ENCODE assay signal across 30 mouse cellular contexts in genomic region chr11:101556954-101557353, GRCm38 (mm10). TPM values are rescaled to one million over a fixed set of nuclear protein-coding genes. Genes with fewer than 3 reads are reported as not detected.
DNase-seq lines count a peak whose midpoint lies in the region; ATAC-seq and TF ChIP-seq lines count a peak whose summit lies in the region.
"Had no signal": no experiment of that assay in that cellular context is flagged by ENCODE, and none has a peak within 500 bp of the region (broad histone marks: within the 10 kb centered on the region; RNA-seq: fewer than 3 reads in every experiment).

No protein-coding gene starts in this region.

- no peak for TF ChIP-seq EP300 in MEL (IDR thresholded peaks at IDR 0.05; ENCODE audit: low read depth in 1 of 2, low read length in 2 of 2)

- H3K4me2 ChIP-seq in embryonic facial prominence, embryonic 14.5 days (ENCODE audit: low read depth, low read length), result no peak overlapping the region
- no peak overlapping the region for H3K4me2 ChIP-seq in kidney, embryonic 15.5 days
- peak overlapping the region; percentile 25; the same call in 1 of the 2 replicates for H3K4me2 ChIP-seq in liver, embryonic 13.5 days
- H3K4me2 ChIP-seq: embryonic facial prominence, embryonic 13.5 days; heart, embryonic 13.5 days; hindbrain, embryonic 12.5 days; midbrain, embryonic 12.5 days had no signal

- H3K79me2 ChIP-seq in MEL (ENCODE audit: control insufficient read depth, insufficient read depth, low read length, poor library complexity), result peaks cover 20% of the 10 kb centered on the region

- H3K4me3 ChIP-seq in embryonic facial prominence, embryonic 14.5 days (ENCODE audit: low read depth, low read length), result no peak overlapping the region
- H3K4me3 ChIP-seq in embryonic facial prominence, embryonic 10.5 days, result no peak overlapping the region
- H3K4me3 ChIP-seq in kidney, embryonic 15.5 days (replicated peaks), result no peak overlapping the region
- H3K4me3 ChIP-seq in MEL (ENCODE audit: control insufficient read depth in 1 of 2, insufficient read depth in 1 of 2, low read depth in 2 of 2, low read length in 2 of 2), result no peak overlapping the region
- no peak overlapping the region for H3K4me3 ChIP-seq in liver, embryonic 13.5 days (replicated peaks)
- H3K4me3 ChIP-seq: embryonic facial prominence, embryonic 13.5 days; heart, embryonic 13.5 days; hindbrain, embryonic 12.5 days; midbrain, embryonic 12.5 days had no signal

- no peak for TF ChIP-seq CTCF in MEL (IDR thresholded peaks at IDR 0.05 in 2 of 3, conservative IDR thresholded peaks at IDR 0.05 in 1 of 3; ENCODE audit: control insufficient read depth in 1 of 3, insufficient read depth in 1 of 3, low read depth in 2 of 3, low read length in 3 of 3, poor library complexity in 1 of 3, severe bottlenecking in 1 of 3)

- ATAC-seq in embryonic facial prominence, embryonic 14.5 days (ENCODE audit: low read depth), result no peak
- no peak for ATAC-seq in kidney, embryonic 15.5 days (replicated peaks; ENCODE audit: low FRiP score)
- ATAC-seq in liver, embryonic 13.5 days (ENCODE audit: low read depth), result no peak
- ATAC-seq: forebrain, postnatal 0 days; lung, postnatal 0 days had no signal

- TF ChIP-seq RAD21 in MEL (IDR thresholded peaks at IDR 0.05; ENCODE audit: low read depth, low read length), result no peak

- no peak overlapping the region for H3K27ac ChIP-seq in embryonic facial prominence, embryonic 14.5 days (replicated peaks; ENCODE audit: low read depth, low read length)
- no peak overlapping the region for H3K27ac ChIP-seq in embryonic facial prominence, embryonic 10.5 days (replicated peaks)
- peak overlapping the region; percentile 18; the same call in 1 of the 2 replicates for H3K27ac ChIP-seq in kidney, embryonic 15.5 days
- H3K27ac ChIP-seq in MEL (ENCODE audit: control insufficient read depth, low read depth, low read length), result no peak overlapping the region
- H3K27ac ChIP-seq in liver, embryonic 13.5 days, result peak overlapping the region; percentile 63; the same call in 1 of the 2 replicates
- H3K27ac ChIP-seq: embryonic facial prominence, embryonic 13.5 days; heart, embryonic 13.5 days; hindbrain, embryonic 12.5 days; midbrain, embryonic 12.5 days had no signal

- H3K9me3 ChIP-seq in embryonic facial prominence, embryonic 14.5 days (ENCODE audit: control insufficient read depth, low read length), result no peaks in the 10 kb centered on the region
- no peaks in the 10 kb centered on the region for H3K9me3 ChIP-seq in embryonic facial prominence, embryonic 10.5 days
- no peaks in the 10 kb centered on the region for H3K9me3 ChIP-seq in kidney, embryonic 15.5 days (replicated peaks)
- H3K9me3 ChIP-seq in MEL (replicated peaks; ENCODE audit: insufficient read depth, low read length), result no peaks in the 10 kb centered on the region
- H3K9me3 ChIP-seq in liver, embryonic 13.5 days (replicated peaks), result no peaks in the 10 kb centered on the region
- H3K9me3 ChIP-seq: embryonic facial prominence, embryonic 13.5 days; heart, embryonic 13.5 days; hindbrain, embryonic 12.5 days; midbrain, embryonic 12.5 days had no signal

- H3K9ac ChIP-seq in embryonic facial prominence, embryonic 14.5 days (ENCODE audit: low read depth, low read length), result no peak overlapping the region
- no peak overlapping the region for H3K9ac ChIP-seq in kidney, embryonic 15.5 days
- no peak overlapping the region for H3K9ac ChIP-seq in MEL (ENCODE audit: control insufficient read depth, low read depth, low read length, poor library complexity, severe bottlenecking)
- H3K9ac ChIP-seq in liver, embryonic 13.5 days, result no peak overlapping the region
- H3K9ac ChIP-seq: embryonic facial prominence, embryonic 13.5 days; forebrain, postnatal 0 days; heart, embryonic 13.5 days; hindbrain, embryonic 12.5 days; midbrain, embryonic 12.5 days had no signal

- no peak for TF ChIP-seq POLR2A in MEL (IDR thresholded peaks at IDR 0.05; ENCODE audit: control insufficient read depth in 1 of 2, insufficient read depth in 1 of 2, low read depth in 1 of 2, low read length in 2 of 2, poor library complexity in 1 of 2)

- H3K27me3 ChIP-seq in embryonic facial prominence, embryonic 14.5 days (replicated peaks; ENCODE audit: control insufficient read depth, insufficient read depth, low read length), result no peaks in the 10 kb centered on the region
- H3K27me3 ChIP-seq in embryonic facial prominence, embryonic 10.5 days (replicated peaks; ENCODE audit: low read depth, poor library complexity, severe bottlenecking), result no peaks in the 10 kb centered on the region
- no peaks in the 10 kb centered on the region for H3K27me3 ChIP-seq in kidney, embryonic 15.5 days
- no peaks in the 10 kb centered on the region for H3K27me3 ChIP-seq in MEL (ENCODE audit: control insufficient read depth in 1 of 2, insufficient read depth in 2 of 2, low read length in 2 of 2)
- H3K27me3 ChIP-seq in liver, embryonic 13.5 days, result no peaks in the 10 kb centered on the region
- H3K27me3 ChIP-seq: embryonic facial prominence, embryonic 13.5 days; heart, embryonic 13.5 days; hindbrain, embryonic 12.5 days; midbrain, embryonic 12.5 days had no signal

- WGBS in embryonic facial prominence, embryonic 14.5 days, result 78% methylated on average over 2 of the region's 2 CpGs
- WGBS in embryonic facial prominence, embryonic 10.5 days, result 89% methylated on average over 2 of the region's 2 CpGs
- WGBS in kidney, embryonic 15.5 days, result 78% methylated on average over 2 of the region's 2 CpGs
- 80% methylated on average over 2 of the region's 2 CpGs for WGBS in liver, embryonic 13.5 days (ENCODE audit: insufficient replicate concordance)

- peak; percentile 5 for DNase-seq in embryonic facial prominence, embryonic 14.5 days (ENCODE audit: low spot score)
- DNase-seq in embryonic facial prominence, embryonic 10.5 days (ENCODE audit: low spot score), result no peak
- DNase-seq in kidney, adult 18-20 months, result no peak
- DNase-seq in MEL (ENCODE audit: low read depth, low spot score), result peak; percentile 32
- no peak for DNase-seq in liver, embryonic 13.5 days
- no peak for DNase-seq in embryo, embryonic 9.5 days (ENCODE audit: extremely low spot score)
- DNase-seq in left cerebral cortex, postnatal 4 days, result no peak
- DNase-seq: adrenal gland, postnatal 25 days; cerebellum, postnatal 14 days; forebrain, postnatal 0 days; gastrocnemius, postnatal 25 days; heart, adult 18-20 months; heart, postnatal 14 days; layer of hippocampus, adult 9-11 months; right cerebral cortex, postnatal 25 days; thymus, adult 18-20 months; thymus, postnatal 36 days had no signal

- peaks cover 65% of the 10 kb centered on the region for H3K36me3 ChIP-seq in embryonic facial prominence, embryonic 14.5 days (ENCODE audit: control insufficient read depth, insufficient read depth, low read length)
- H3K36me3 ChIP-seq in embryonic facial prominence, embryonic 10.5 days (replicated peaks), result peaks cover 69% of the 10 kb centered on the region
- H3K36me3 ChIP-seq in kidney, embryonic 15.5 days, result peaks cover 67% of the 10 kb centered on the region
- H3K36me3 ChIP-seq in MEL (ENCODE audit: control insufficient read depth in 1 of 2, insufficient read depth in 2 of 2, low read length in 2 of 2), result peaks cover 8 to 15% of the 10 kb centered on the region in 2 experiments
- peaks cover 56% of the 10 kb centered on the region for H3K36me3 ChIP-seq in liver, embryonic 13.5 days

- peaks cover 9% of the 10 kb centered on the region; the same call in 1 of the 2 replicates for H3K4me1 ChIP-seq in embryonic facial prominence, embryonic 14.5 days (ENCODE audit: control insufficient read depth, insufficient read depth, low read length)
- H3K4me1 ChIP-seq in embryonic facial prominence, embryonic 10.5 days, result peaks cover 12% of the 10 kb centered on the region
- peaks cover 16% of the 10 kb centered on the region for H3K4me1 ChIP-seq in kidney, embryonic 15.5 days
- peaks cover 2 to 5% of the 10 kb centered on the region in 2 experiments; a peak in 3 of 4 replicates for H3K4me1 ChIP-seq in MEL (ENCODE audit: control insufficient read depth in 1 of 2, insufficient read depth in 2 of 2, low read length in 2 of 2)
- H3K4me1 ChIP-seq in liver, embryonic 13.5 days (replicated peaks), result peaks cover 15% of the 10 kb centered on the region

- intact Hi-C loops in left cerebral cortex, postnatal 4 days (cut with DNase I), result no loop called here

RNA-seq across cellular contexts. Expression of gene Nbr1, which starts 5.0 kb away (rescaled TPM):
- polyA plus RNA-seq in embryonic facial prominence, embryonic 14.5 days (2014; fragmentation: Nextera tagmentation; extraction: Ambion mirVana), result 63.6 and 70.6 TPM in 2 replicates
- polyA plus RNA-seq in embryonic facial prominence, embryonic 10.5 days (2016; fragmentation: Nextera tagmentation; extraction: Ambion mirVana), result 68.0 and 70.0 TPM in 2 replicates
- polyA plus RNA-seq in kidney, embryonic 15.5 days (2015; fragmentation: Nextera tagmentation; extraction: Ambion mirVana), result 74.8 and 76.4 TPM in 2 replicates
- total RNA-seq in MEL (2012; rRNA removed), result 38.6 and 39.4 TPM in 2 replicates
- polyA plus RNA-seq in MEL (2012; ENCODE audit: insufficient read depth in 1 of 2, insufficient read length in 2 of 2, low read depth in 1 of 2, low replicate concordance in 2 of 2, missing spikeins in 1 of 2), result 10 to 100 TPM in 1 of 2 experiments, not detected in 1; 52.3 TPM
- 32.3 and 43.3 TPM in 2 replicates for polyA plus RNA-seq in liver, embryonic 13.5 days (2015; fragmentation: Nextera tagmentation; extraction: Ambion mirVana)
- 100 to 1,000 TPM; 109 to 157 TPM for total RNA-seq in left cerebral cortex, postnatal 4 days (2021)

RNA-seq across cellular contexts. Expression of gene Brca1, which starts 5.2 kb away (rescaled TPM):
- polyA plus RNA-seq in embryonic facial prominence, embryonic 14.5 days (2014; fragmentation: Nextera tagmentation; extraction: Ambion mirVana), result 10.4 and 11.3 TPM in 2 replicates
- polyA plus RNA-seq in embryonic facial prominence, embryonic 10.5 days (2016; fragmentation: Nextera tagmentation; extraction: Ambion mirVana), result 23.7 and 27.0 TPM in 2 replicates
- 12.9 and 14.4 TPM in 2 replicates for polyA plus RNA-seq in kidney, embryonic 15.5 days (2015; fragmentation: Nextera tagmentation; extraction: Ambion mirVana)
- 35.3 and 37.1 TPM in 2 replicates for total RNA-seq in MEL (2012; rRNA removed)
- polyA plus RNA-seq in MEL (2012; ENCODE audit: insufficient read depth in 1 of 2, insufficient read length in 2 of 2, low read depth in 1 of 2, low replicate concordance in 2 of 2, missing spikeins in 1 of 2), result 1,000 to 10,000 TPM in 1 of 2 experiments, 10 to 100 TPM in 1; 25.7 to 1,155 TPM
- polyA plus RNA-seq in liver, embryonic 13.5 days (2015; fragmentation: Nextera tagmentation; extraction: Ambion mirVana), result 11.9 and 15.9 TPM in 2 replicates
- total RNA-seq in left cerebral cortex, postnatal 4 days (2021), result 1 to 10 TPM; 2.8 to 3.3 TPM

RNA-seq across cellular contexts. Expression of gene Tmem106a, which starts 25.1 kb away (rescaled TPM):
- polyA plus RNA-seq in embryonic facial prominence, embryonic 14.5 days (2014; fragmentation: Nextera tagmentation; extraction: Ambion mirVana), result 5.9 and 6.5 TPM in 2 replicates
- 1.5 and 2.1 TPM in 2 replicates for polyA plus RNA-seq in embryonic facial prominence, embryonic 10.5 days (2016; fragmentation: Nextera tagmentation; extraction: Ambion mirVana)
- 5.5 and 5.8 TPM in 2 replicates for polyA plus RNA-seq in kidney, embryonic 15.5 days (2015; fragmentation: Nextera tagmentation; extraction: Ambion mirVana)
- 0.23 and 0.36 TPM in 2 replicates for total RNA-seq in MEL (2012; rRNA removed)
- under 1 TPM in 1 of 2 experiments, not detected in 1; 0.81 TPM for polyA plus RNA-seq in MEL (2012; ENCODE audit: insufficient read depth in 1 of 2, insufficient read length in 2 of 2, low read depth in 1 of 2, low replicate concordance in 2 of 2, missing spikeins in 1 of 2)
- 5.5 and 5.7 TPM in 2 replicates for polyA plus RNA-seq in liver, embryonic 13.5 days (2015; fragmentation: Nextera tagmentation; extraction: Ambion mirVana)
- 1 to 10 TPM; 1.5 to 3.5 TPM for total RNA-seq in left cerebral cortex, postnatal 4 days (2021)

RNA-seq across cellular contexts. Expression of gene Gm11634, which starts 42.1 kb away (rescaled TPM):
- polyA plus RNA-seq in embryonic facial prominence, embryonic 14.5 days (2014; fragmentation: Nextera tagmentation; extraction: Ambion mirVana), result not detected in 2 replicates
- polyA plus RNA-seq in embryonic facial prominence, embryonic 10.5 days (2016; fragmentation: Nextera tagmentation; extraction: Ambion mirVana), result not detected in 2 replicates
- polyA plus RNA-seq in kidney, embryonic 15.5 days (2015; fragmentation: Nextera tagmentation; extraction: Ambion mirVana), result not detected in 2 replicates
- total RNA-seq in MEL (2012; rRNA removed), result not detected in 2 replicates
- not detected for polyA plus RNA-seq in MEL (2012; ENCODE audit: insufficient read depth in 1 of 2, insufficient read length in 2 of 2, low read depth in 1 of 2, low replicate concordance in 2 of 2, missing spikeins in 1 of 2)
- not detected in 2 replicates for polyA plus RNA-seq in liver, embryonic 13.5 days (2015; fragmentation: Nextera tagmentation; extraction: Ambion mirVana)
- total RNA-seq in left cerebral cortex, postnatal 4 days (2021), result not detected
- total RNA-seq: adrenal gland, postnatal 25 days; forebrain, postnatal 0 days; gastrocnemius, postnatal 25 days; heart, adult 18-20 months; heart, postnatal 14 days; left cerebral cortex, adult 18-20 months; left cerebral cortex, postnatal 25 days had no signal
- polyA plus RNA-seq: embryonic facial prominence, embryonic 13.5 days; forebrain, postnatal 0 days; heart, embryonic 13.5 days; hindbrain, embryonic 12.5 days; kidney, embryonic 16.5 days; large intestine, adult 2 months; limb, embryonic 14.5 days; lung, postnatal 0 days; midbrain, embryonic 12.5 days; neural tube, embryonic 11.5 days; stomach, embryonic 16.5 days had no signal

Comparison
In these comparisons a context has a peak if more than half of its experiments do, and no peak if none do; other contexts are left out.
1. DNase-seq: peak in embryonic facial prominence, embryonic 14.5 days (single experiment) and MEL (single experiment); none in embryonic facial prominence, embryonic 10.5 days (single experiment), kidney, adult 18-20 months (single experiment), liver, embryonic 13.5 days (single experiment), embryo, embryonic 9.5 days (single experiment) and left cerebral cortex, postnatal 4 days (single experiment).
2. H3K27ac ChIP-seq: peak in kidney, embryonic 15.5 days (single experiment) and liver, embryonic 13.5 days (single experiment); none in embryonic facial prominence, embryonic 14.5 days (single experiment), embryonic facial prominence, embryonic 10.5 days (single experiment) and MEL (single experiment).